Mouse (Mus musculus): Measurements from ENCODE around the gene Mycn. TPM values are rescaled to one million over a fixed set of nuclear protein-coding genes. Genes with fewer than 3 reads are reported as not detected.

Gene Mycn
- polyA plus RNA-seq, 1 experiment: 0.39 TPM

DNA sequence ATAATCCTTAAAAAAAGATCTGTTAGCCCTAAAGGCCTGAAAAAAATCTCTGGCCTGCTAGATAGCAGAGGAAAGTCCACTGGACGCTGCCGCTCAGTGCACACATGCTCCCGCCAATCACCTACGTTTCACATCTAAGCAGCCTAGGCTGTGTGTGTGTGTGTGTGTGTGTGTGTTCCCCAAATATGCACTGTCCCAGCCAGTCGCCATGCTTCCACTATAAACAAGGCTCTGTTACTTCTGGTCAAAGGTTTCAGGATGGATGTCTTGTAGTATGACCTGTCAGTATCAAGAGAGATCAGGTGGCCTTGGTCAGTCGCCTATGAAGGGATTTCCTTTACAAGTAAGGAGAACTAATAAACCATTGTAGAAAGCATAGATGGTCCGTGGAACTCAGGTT is 9.5 kb downstream of the Mycn start:
- no peak overlapping the region for H3K4me3 ChIP-seq (ENCODE audit: insufficient read depth, low read length)
- H3K27ac ChIP-seq (ENCODE audit: insufficient read depth, low read length): no peak overlapping the region
- TF ChIP-seq CTCF (IDR thresholded peaks at IDR 0.05; ENCODE audit: borderline replicate concordance, insufficient read depth, low read length) (no peak), POLR2A (IDR thresholded peaks at IDR 0.05; ENCODE audit: low read depth, low read length) (no peak)
- no peaks in the 10 kb centered on the region for H3K4me1 ChIP-seq (ENCODE audit: control insufficient read depth, insufficient read depth, low read length)

DNA sequence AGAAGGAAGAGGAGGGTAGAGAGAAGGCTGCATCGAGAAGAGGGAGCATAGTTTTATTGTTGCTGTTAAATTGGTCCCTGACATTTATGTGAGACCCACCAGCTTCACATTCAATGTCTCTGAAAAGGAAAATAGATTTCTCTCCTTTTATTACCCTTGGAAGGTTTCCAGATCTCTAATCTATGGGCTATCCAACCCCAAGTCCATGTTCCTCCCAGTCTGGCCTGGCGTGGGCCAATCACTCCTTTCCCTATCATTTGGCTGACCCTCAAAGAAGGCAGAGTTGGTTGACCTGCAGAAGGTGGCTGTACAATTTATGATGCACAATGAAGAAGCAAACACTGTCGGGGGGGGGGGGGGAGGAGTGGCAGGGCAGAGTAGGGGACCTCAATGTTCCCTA is 13.5 kb downstream of the Mycn start:
- H3K4me1 ChIP-seq (ENCODE audit: control insufficient read depth, insufficient read depth, low read length): no peaks in the 10 kb centered on the region
- no peak overlapping the region for H3K27ac ChIP-seq (ENCODE audit: insufficient read depth, low read length)
- no peak overlapping the region for H3K4me3 ChIP-seq (ENCODE audit: insufficient read depth, low read length)
- TF ChIP-seq POLR2A (IDR thresholded peaks at IDR 0.05; ENCODE audit: low read depth, low read length) (no peak), CTCF (IDR thresholded peaks at IDR 0.05; ENCODE audit: borderline replicate concordance, insufficient read depth, low read length) (no peak)

DNA sequence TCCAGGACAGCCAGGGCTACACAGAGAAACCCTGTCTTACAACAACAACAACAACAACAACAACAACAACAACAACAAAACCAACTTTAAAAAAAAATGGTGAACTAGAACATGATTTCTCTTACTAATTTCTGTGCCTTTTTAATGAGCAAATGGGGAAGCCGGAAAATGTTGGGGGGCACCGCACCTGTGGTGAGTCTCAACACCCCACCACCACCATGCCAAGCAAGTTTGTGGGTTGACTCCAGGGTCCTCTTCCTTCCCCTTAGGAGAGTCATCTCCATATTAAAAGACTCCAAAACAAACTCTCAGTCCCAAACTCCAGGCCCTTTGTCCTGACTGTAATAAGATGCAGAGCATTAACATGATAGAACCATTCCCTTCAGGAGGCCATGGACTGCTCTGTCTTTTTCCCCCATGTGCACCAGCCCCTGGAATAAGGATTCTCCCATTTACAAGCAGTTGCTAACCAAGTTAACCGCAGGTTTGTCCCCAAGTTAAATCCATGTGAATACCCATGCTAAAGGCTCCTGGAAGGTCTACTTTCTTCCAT is 14.7 kb downstream of the Mycn start:
- Histone ChIP-seq H3K4me3 (ENCODE audit: insufficient read depth, low read length) (no peak overlapping the region), H3K4me1 (ENCODE audit: control insufficient read depth, insufficient read depth, low read length) (no peaks in the 10 kb centered on the region), H3K27ac (ENCODE audit: insufficient read depth, low read length) (no peak overlapping the region)
- TF ChIP-seq CTCF (IDR thresholded peaks at IDR 0.05; ENCODE audit: borderline replicate concordance, insufficient read depth, low read length) (no peak), POLR2A (IDR thresholded peaks at IDR 0.05; ENCODE audit: low read depth, low read length) (no peak)

DNA sequence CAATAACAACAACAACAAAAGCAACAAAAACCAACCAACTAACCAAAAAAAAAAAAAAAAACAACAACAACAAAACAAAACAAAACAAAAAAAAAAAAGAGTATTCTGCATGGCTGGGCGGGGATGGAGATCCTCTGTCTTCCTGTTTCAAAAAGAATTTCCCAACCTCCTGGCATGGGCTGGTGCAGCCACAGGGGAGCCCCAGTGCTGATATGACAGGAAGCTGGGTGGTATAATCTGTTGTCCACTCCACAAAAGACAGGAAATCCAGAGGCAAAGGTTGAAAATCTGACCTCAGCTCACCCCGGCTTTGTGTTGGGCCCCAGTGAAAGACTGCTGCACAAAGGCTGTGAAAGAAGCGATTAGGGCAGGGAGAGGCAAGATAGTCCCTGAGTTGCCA is 17.3 kb downstream of the Mycn start:
- no peak overlapping the region for H3K4me3 ChIP-seq (ENCODE audit: insufficient read depth, low read length)
- TF ChIP-seq POLR2A (IDR thresholded peaks at IDR 0.05; ENCODE audit: low read depth, low read length): no peak
- TF ChIP-seq CTCF (IDR thresholded peaks at IDR 0.05; ENCODE audit: borderline replicate concordance, insufficient read depth, low read length): no peak
- no peak overlapping the region for H3K27ac ChIP-seq (ENCODE audit: insufficient read depth, low read length)
- H3K4me1 ChIP-seq (ENCODE audit: control insufficient read depth, insufficient read depth, low read length): no peaks in the 10 kb centered on the region

DNA sequence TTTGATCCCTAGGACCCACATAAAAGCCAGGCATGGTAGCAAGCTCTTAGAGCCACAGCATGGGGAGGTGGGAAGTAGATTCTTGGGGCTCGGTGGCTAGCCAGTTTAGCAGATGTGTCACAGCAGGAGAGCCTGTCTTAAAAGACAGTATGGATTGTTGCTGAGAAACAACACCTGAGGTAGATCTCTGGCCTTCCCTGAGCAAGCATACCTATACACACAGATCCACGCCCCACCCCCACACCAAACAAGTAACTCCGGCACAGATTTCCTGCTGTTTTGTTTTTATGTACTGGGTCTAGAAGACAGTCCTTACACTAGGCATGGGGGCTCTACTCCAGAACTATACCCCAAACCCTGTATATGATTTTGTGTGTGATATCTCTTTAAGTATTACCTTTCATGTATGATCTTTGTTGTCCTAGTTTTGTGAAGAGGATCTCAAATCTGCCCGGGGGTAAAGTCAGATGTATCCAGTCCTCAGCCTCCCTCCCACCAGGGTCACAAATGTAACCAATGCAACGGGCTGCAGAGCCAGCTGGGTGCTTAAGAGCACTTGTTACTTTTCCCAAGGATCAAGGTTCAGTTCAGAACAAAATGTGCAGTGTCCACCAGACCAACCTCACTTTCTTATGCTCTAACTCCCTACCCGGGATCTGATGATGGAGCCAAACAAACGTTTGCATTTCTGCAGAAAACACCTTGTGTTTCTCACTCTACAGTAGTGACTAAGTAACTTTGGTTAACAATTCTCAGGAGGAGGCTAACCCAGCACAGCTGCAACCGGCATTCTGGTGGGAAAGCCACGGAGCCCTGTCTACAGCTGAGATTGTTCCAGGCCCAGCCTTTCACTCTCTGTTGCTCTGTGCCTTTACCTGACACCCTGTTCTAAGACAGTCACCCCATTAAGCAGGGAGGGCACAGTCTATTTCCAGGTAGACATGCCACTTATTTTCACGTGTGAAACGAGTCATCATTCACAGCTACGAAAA is 21.3 kb downstream of the Mycn start:
- no peak overlapping the region for H3K4me3 ChIP-seq (ENCODE audit: insufficient read depth, low read length)
- H3K27ac ChIP-seq (ENCODE audit: insufficient read depth, low read length): no peak overlapping the region
- H3K4me1 ChIP-seq (ENCODE audit: control insufficient read depth, insufficient read depth, low read length): no peaks in the 10 kb centered on the region
- TF ChIP-seq POLR2A (IDR thresholded peaks at IDR 0.05; ENCODE audit: low read depth, low read length) (no peak), CTCF (IDR thresholded peaks at IDR 0.05; ENCODE audit: borderline replicate concordance, insufficient read depth, low read length) (no peak)

DNA sequence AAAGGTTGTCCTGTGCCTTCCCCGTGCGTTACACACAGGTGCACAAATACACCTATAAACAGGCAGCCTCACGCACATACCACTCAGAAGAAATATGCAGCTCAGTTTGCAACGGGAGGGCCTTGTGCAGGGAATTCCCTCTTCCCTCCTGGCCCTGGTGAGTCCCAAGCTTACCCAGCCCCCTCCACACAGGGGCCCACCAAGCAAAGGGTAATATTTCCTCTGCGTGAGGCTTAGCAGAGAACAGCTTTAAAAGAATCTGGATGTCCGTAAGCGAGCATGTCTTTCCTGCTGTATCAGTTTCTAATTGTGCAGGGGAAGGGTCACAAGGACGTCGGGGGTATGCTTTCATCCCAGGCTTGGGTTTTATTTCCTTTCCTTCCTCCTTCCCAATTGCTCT is 25.4 kb downstream of the Mycn start:
- H3K4me1 ChIP-seq (ENCODE audit: control insufficient read depth, insufficient read depth, low read length): no peaks in the 10 kb centered on the region
- no peak overlapping the region for H3K4me3 ChIP-seq (ENCODE audit: insufficient read depth, low read length)
- H3K27ac ChIP-seq (ENCODE audit: insufficient read depth, low read length): no peak overlapping the region
- TF ChIP-seq CTCF (IDR thresholded peaks at IDR 0.05; ENCODE audit: borderline replicate concordance, insufficient read depth, low read length): no peak

DNA sequence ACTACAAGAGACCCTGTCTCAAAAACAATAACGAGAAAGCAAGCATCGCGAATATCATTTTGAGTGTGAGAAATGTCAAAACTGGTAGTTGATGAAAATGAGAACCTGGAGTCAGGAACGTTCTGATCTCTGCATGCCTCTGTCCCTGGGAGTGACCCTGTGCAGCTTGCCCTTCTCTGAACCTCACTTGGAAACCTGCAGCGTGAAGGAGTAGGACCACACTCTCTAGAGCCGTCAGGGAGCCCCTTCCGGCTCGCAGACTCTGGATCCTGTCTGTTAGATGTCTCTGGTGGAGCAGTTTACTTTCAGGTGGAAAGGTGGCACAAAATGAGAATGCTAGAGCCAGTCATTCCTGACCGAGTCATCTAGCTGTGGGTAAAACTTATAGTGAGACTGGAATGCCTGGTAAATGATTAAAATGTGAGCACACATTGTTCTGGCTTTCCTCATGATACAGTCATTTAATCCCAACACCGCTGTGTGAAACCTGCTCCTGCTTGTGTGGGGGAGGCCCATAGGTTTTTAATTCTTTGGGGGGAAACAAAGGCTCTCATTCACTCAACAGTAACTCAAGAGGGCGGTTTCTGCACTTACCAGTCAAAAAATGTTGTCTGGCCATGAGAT is 31.2 kb downstream of the Mycn start:
- Histone ChIP-seq H3K4me1 (ENCODE audit: control insufficient read depth, insufficient read depth, low read length) (no peaks in the 10 kb centered on the region), H3K27ac (ENCODE audit: insufficient read depth, low read length) (no peak overlapping the region), H3K4me3 (ENCODE audit: insufficient read depth, low read length) (no peak overlapping the region)
- TF ChIP-seq CTCF (IDR thresholded peaks at IDR 0.05; ENCODE audit: borderline replicate concordance, insufficient read depth, low read length) (no peak), POLR2A (IDR thresholded peaks at IDR 0.05; ENCODE audit: low read depth, low read length) (no peak)

DNA sequence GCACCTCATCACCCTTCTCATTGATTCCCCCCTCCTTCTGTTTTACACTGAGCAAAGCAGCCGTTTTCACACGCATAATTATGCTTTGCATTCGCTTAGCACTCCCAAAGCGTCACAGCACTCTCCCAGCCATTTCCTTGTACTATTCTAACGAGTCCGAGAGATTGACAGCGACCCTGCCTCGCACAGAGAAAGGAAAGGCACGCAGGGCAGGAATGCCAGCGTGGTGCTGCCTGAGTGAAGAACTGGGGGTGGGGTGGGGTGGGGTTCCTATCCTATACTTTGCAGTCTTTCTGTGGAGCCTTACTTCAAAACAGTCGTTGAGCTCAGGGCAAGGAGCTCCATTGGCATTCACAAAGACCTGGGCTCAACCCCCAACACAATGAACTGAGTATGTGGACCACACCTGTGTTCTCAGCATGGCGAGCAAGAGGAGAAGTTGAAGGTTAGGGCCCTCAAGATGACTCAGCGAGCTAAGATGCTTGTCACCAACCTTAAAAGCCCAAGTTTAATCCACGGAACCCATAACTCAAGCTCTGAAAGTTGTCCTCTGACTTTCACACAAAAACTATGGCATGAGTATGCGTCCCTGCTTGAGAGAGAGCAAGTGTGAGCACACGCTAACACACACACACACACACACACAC is 32.0 kb downstream of the Mycn start:
- no peak overlapping the region for H3K4me3 ChIP-seq (ENCODE audit: insufficient read depth, low read length)
- H3K27ac ChIP-seq (ENCODE audit: insufficient read depth, low read length): no peak overlapping the region
- 0 out of 2 replicates have a peak, but pooled peaks cover under 1% of the 10 kb centered on the region for H3K4me1 ChIP-seq (ENCODE audit: control insufficient read depth, insufficient read depth, low read length)
- no peak for TF ChIP-seq POLR2A (IDR thresholded peaks at IDR 0.05; ENCODE audit: low read depth, low read length)
- TF ChIP-seq CTCF (IDR thresholded peaks at IDR 0.05; ENCODE audit: borderline replicate concordance, insufficient read depth, low read length): no peak

DNA sequence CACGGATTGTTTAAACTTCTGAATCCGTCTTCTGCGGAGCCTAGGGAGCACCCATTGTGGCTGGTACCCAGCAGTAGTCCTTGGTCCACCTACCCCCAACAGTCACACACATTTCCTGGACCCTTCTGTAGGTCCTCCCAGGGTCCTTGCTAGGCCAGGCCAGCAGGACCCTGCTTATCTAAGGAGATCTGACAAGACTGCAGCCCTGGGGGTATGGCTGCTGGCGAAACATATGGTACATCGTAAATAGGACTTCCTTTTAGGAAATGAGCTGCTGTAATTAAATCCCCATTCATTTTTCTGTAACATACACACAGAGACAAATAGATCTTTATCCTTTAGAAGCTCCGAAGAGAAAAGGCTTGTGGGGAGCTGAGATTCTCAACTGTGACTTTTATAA is 34.9 kb downstream of the Mycn start:
- TF ChIP-seq POLR2A (IDR thresholded peaks at IDR 0.05; ENCODE audit: low read depth, low read length) (no peak), CTCF (IDR thresholded peaks at IDR 0.05; ENCODE audit: borderline replicate concordance, insufficient read depth, low read length) (no peak)
- H3K27ac ChIP-seq (ENCODE audit: insufficient read depth, low read length): no peak overlapping the region

More for the DNA sequence above, 34.9 kb downstream of the Mycn start:
- H3K4me3 ChIP-seq (ENCODE audit: insufficient read depth, low read length): no peak overlapping the region
- 0 out of 2 replicates have a peak, but pooled peaks cover 2% of the 10 kb centered on the region for H3K4me1 ChIP-seq (ENCODE audit: control insufficient read depth, insufficient read depth, low read length)

All from embryonic fibroblast, embryonic 13.5 days (primary cell).